Mouse (Mus musculus) midbrain, embryonic 14.5 days (tissue): ENCODE results near the gene Zfp831. TPM values are rescaled to one million over a fixed set of nuclear protein-coding genes. Genes with fewer than 3 reads are reported as not detected.

ENCODE experiments used
- ATAC-seq: fragments of 200-750 bp; cut with Nextera tagmentation; 2 replicates; pipeline ENCODE4 v1.8.0; 2017; ENCODE audit warnings: moderate number of reproducible peaks, moderate library complexity; ENCODE audit not compliant: low FRiP score, low TSS enrichment
- DNase-seq: peaks from one replicate; pipeline ENCODE4 v3.0.0-alpha.2; 2015
- H3K27ac ChIP-seq: fragments of 300-500 bp; sonication (generic); replicated peaks from 2 replicates; pipeline ENCODE4 v1.5.1; 2014; ENCODE audit warnings: mild to moderate bottlenecking, low read depth, low read length, moderate library complexity
- H3K27me3 ChIP-seq: fragments of 300-500 bp; sonication (generic); 2 replicates; pipeline ENCODE4 v1.6.1; 2014; ENCODE audit warnings: low read length, control low read depth, mixed read lengths; ENCODE audit not compliant: control insufficient read depth, insufficient read depth
- H3K36me3 ChIP-seq: fragments of 300-500 bp; sonication (generic); 2 replicates; pipeline ENCODE4 v1.6.1; 2014; ENCODE audit warnings: low read length, control low read depth; ENCODE audit not compliant: control insufficient read depth, insufficient read depth
- H3K4me1 ChIP-seq: fragments of 300-500 bp; sonication (generic); 2 replicates; pipeline ENCODE4 v1.6.1; 2014; ENCODE audit warnings: mild to moderate bottlenecking, antibody characterized with exemption, low read length, control low read depth; ENCODE audit not compliant: control insufficient read depth, insufficient read depth
- H3K4me2 ChIP-seq: fragments of 300-500 bp; sonication (generic); 2 replicates; pipeline ENCODE4 v1.6.1; 2014; ENCODE audit warnings: mild to moderate bottlenecking, low read length, moderate library complexity
- H3K4me3 ChIP-seq: fragments of 300-500 bp; sonication (generic); replicated peaks from 2 replicates; pipeline ENCODE4 v1.5.1; 2014; ENCODE audit warnings: low read depth, low read length
- H3K9ac ChIP-seq: fragments of 300-500 bp; sonication (generic); replicated peaks from 2 replicates; pipeline ENCODE4 v1.6.1; 2014; ENCODE audit warnings: mild to moderate bottlenecking, low read length, moderate library complexity
- H3K9me3 ChIP-seq: fragments of 300-500 bp; sonication (generic); 2 replicates; pipeline ENCODE4 v1.6.1; 2016; ENCODE audit warnings: low read length, control low read depth, mixed read lengths; ENCODE audit not compliant: control insufficient read depth
- WGBS: fragments of 180-500 bp; shearing (Covaris S2); extraction: QIAGEN DNeasy Blood & Tissue Kit; methylation state at CpG from one replicate; pipeline ENCODE4 v1.1.7; 2014; 5-methylcytosine and 5-hydroxymethylcytosine counted together
- polyA plus RNA-seq: library from polyadenylated mRNA; unstranded; fragments of >200 nt; fragmentation: Nextera tagmentation; extraction: Ambion mirVana; gene quantifications from 2 replicates; pipeline ENCODE4 v1.2.1, GENCODE M21; 2014

The Zfp831 gene
- polyA plus RNA-seq, 1 experiment from 2014 or later: not detected

GRCm38 (mm10) chr2:174603321-174603720 lies 40.0 kb upstream of the Zfp831 start:
- no peak for ATAC-seq
- Histone ChIP-seq H3K4me3 (no peak overlapping the region), H3K4me2 (no peak overlapping the region), H3K9me3 (no peaks in the 10 kb centered on the region), H3K27me3 (no peaks in the 10 kb centered on the region), H3K9ac (no peak overlapping the region), H3K4me1 (no peaks in the 10 kb centered on the region), H3K27ac (no peak overlapping the region), H3K36me3 (no peaks in the 10 kb centered on the region)
- no peak for DNase-seq
- 97% methylated on average over 7 of the region's 7 CpGs for WGBS

GRCm38 (mm10) chr2:174605020-174605419 lies 38.3 kb upstream of the Zfp831 start:
- 86% methylated on average over 1 of the region's 1 CpGs for WGBS

GRCm38 (mm10) chr2:174605442-174606087 lies 37.8 kb upstream of the Zfp831 start:
- H3K4me3 ChIP-seq: no peak overlapping the region
- no peaks in the 10 kb centered on the region for H3K27me3 ChIP-seq
- ATAC-seq (no peak), DNase-seq (no peak)
- 91% methylated on average over 4 of the region's 4 CpGs for WGBS
- no peak overlapping the region for H3K27ac ChIP-seq
- H3K9me3 ChIP-seq: no peaks in the 10 kb centered on the region
- H3K36me3 ChIP-seq: no peaks in the 10 kb centered on the region
- H3K9ac ChIP-seq: no peak overlapping the region
- no peaks in the 10 kb centered on the region for H3K4me1 ChIP-seq
- no peak overlapping the region for H3K4me2 ChIP-seq

More at GRCm38 (mm10) chr2:174605020-174605419, 38.3 kb upstream of the Zfp831 start:
- Histone ChIP-seq H3K9ac (no peak overlapping the region), H3K4me3 (no peak overlapping the region), H3K9me3 (no peaks in the 10 kb centered on the region), H3K27ac (no peak overlapping the region), H3K36me3 (no peaks in the 10 kb centered on the region), H3K4me1 (no peaks in the 10 kb centered on the region), H3K27me3 (no peaks in the 10 kb centered on the region), H3K4me2 (no peak overlapping the region)
- ATAC-seq: no peak
- no peak for DNase-seq

- DNase-seq (no peak), ATAC-seq (no peak)
- Histone ChIP-seq H3K4me2 (no peak overlapping the region), H3K27ac (no peak overlapping the region), H3K4me1 (no peaks in the 10 kb centered on the region), H3K4me3 (no peak overlapping the region), H3K27me3 (no peaks in the 10 kb centered on the region), H3K36me3 (no peaks in the 10 kb centered on the region), H3K9me3 (no peaks in the 10 kb centered on the region), H3K9ac (no peak overlapping the region)
- WGBS: 66% methylated on average over 5 of the region's 5 CpGs
These were observed 37.0 kb upstream of the Zfp831 start for GRCm38 (mm10) chr2:174606376-174606775.

- 89% methylated on average over 5 of the region's 5 CpGs for WGBS
- H3K27me3 ChIP-seq: no peaks in the 10 kb centered on the region
- ATAC-seq (no peak), DNase-seq (no peak)
- no peak overlapping the region for H3K27ac ChIP-seq
- no peaks in the 10 kb centered on the region for H3K4me1 ChIP-seq
- H3K4me3 ChIP-seq: no peak overlapping the region
- no peak overlapping the region for H3K4me2 ChIP-seq
- H3K9me3 ChIP-seq: no peaks in the 10 kb centered on the region
- H3K36me3 ChIP-seq: no peaks in the 10 kb centered on the region
- H3K9ac ChIP-seq: no peak overlapping the region
These were observed 33.4 kb upstream of the Zfp831 start for GRCm38 (mm10) chr2:174609892-174610291.

GRCm38 (mm10) chr2:174612386-174613063 lies 30.8 kb upstream of the Zfp831 start:
- Histone ChIP-seq H3K4me2 (no peak overlapping the region), H3K27ac (no peak overlapping the region), H3K9me3 (no peaks in the 10 kb centered on the region), H3K9ac (no peak overlapping the region), H3K4me1 (no peaks in the 10 kb centered on the region), H3K4me3 (no peak overlapping the region), H3K36me3 (no peaks in the 10 kb centered on the region), H3K27me3 (no peaks in the 10 kb centered on the region)
- no peak for DNase-seq
- no peak for ATAC-seq
- WGBS: 81% methylated on average over 2 of the region's 2 CpGs

- 90% methylated on average over 8 of the region's 8 CpGs for WGBS
- Histone ChIP-seq H3K4me2 (no peak overlapping the region), H3K4me1 (no peaks in the 10 kb centered on the region), H3K9ac (no peak overlapping the region), H3K27me3 (no peaks in the 10 kb centered on the region), H3K4me3 (no peak overlapping the region), H3K9me3 (no peaks in the 10 kb centered on the region), H3K27ac (no peak overlapping the region), H3K36me3 (no peaks in the 10 kb centered on the region)
- ATAC-seq: no peak
- no peak for DNase-seq
These were observed 30.1 kb upstream of the Zfp831 start for GRCm38 (mm10) chr2:174613221-174613620.

- 81% methylated on average over 11 of the region's 11 CpGs for WGBS
- no peak for DNase-seq
These were observed 29.4 kb upstream of the Zfp831 start for GRCm38 (mm10) chr2:174613921-174614441.

GRCm38 (mm10) chr2:174621881-174622280 lies 21.5 kb upstream of the Zfp831 start:
- 96% methylated on average over 7 of the region's 7 CpGs for WGBS
- DNase-seq (no peak), ATAC-seq (no peak)
- no peak overlapping the region for H3K9ac ChIP-seq
- H3K4me2 ChIP-seq: no peak overlapping the region
- no peak overlapping the region for H3K27ac ChIP-seq
- H3K27me3 ChIP-seq: no peaks in the 10 kb centered on the region
- no peaks in the 10 kb centered on the region for H3K4me1 ChIP-seq
- H3K36me3 ChIP-seq: no peaks in the 10 kb centered on the region
- no peaks in the 10 kb centered on the region for H3K9me3 ChIP-seq
- H3K4me3 ChIP-seq: no peak overlapping the region

More at GRCm38 (mm10) chr2:174613921-174614441, 29.4 kb upstream of the Zfp831 start:
- H3K36me3 ChIP-seq: no peaks in the 10 kb centered on the region
- no peak for ATAC-seq
- no peaks in the 10 kb centered on the region for H3K4me1 ChIP-seq
- no peak overlapping the region for H3K4me3 ChIP-seq
- no peak overlapping the region for H3K27ac ChIP-seq
- no peak overlapping the region for H3K4me2 ChIP-seq
- no peak overlapping the region for H3K9ac ChIP-seq
- no peaks in the 10 kb centered on the region for H3K27me3 ChIP-seq
- H3K9me3 ChIP-seq: no peaks in the 10 kb centered on the region
